Mouse (Mus musculus) embryonic facial prominence, embryonic 14.5 days (tissue): ENCODE measurements around the gene Gm15217. TPM values are rescaled to one million over a fixed set of nuclear protein-coding genes. Genes with fewer than 3 reads are reported as not detected.
A peak's percentile ranks its signal among the peaks of the same experiment; 100 is the strongest.

Experiments used
- ATAC-seq: fragments of 200-750 bp; cut with Nextera tagmentation; 2 replicates; pipeline ENCODE4 v1.8.0; 2017; ENCODE audit warnings: low read depth, moderate number of reproducible peaks, moderate TSS enrichment
- DNase-seq: peaks from one replicate; pipeline ENCODE4 v3.0.0-alpha.2; 2015; ENCODE audit warnings: low spot score
- H3K27ac ChIP-seq: fragments of 300-500 bp; sonication (generic); replicated peaks from 2 replicates; pipeline ENCODE4 v1.5.1; 2014; ENCODE audit warnings: low read depth, mild to moderate bottlenecking, low read length, moderate library complexity
- H3K27me3 ChIP-seq: fragments of 300-500 bp; sonication (generic); replicated peaks from 2 replicates; pipeline ENCODE4 v1.6.1; 2014; ENCODE audit warnings: low read length; ENCODE audit not compliant: control insufficient read depth, insufficient read depth
- H3K36me3 ChIP-seq: fragments of 300-500 bp; sonication (generic); 2 replicates; pipeline ENCODE4 v1.6.1; 2014; ENCODE audit warnings: low read length, mixed read lengths; ENCODE audit not compliant: control insufficient read depth, insufficient read depth
- H3K4me1 ChIP-seq: fragments of 300-500 bp; sonication (generic); 2 replicates; pipeline ENCODE4 v1.6.1; 2014; ENCODE audit warnings: antibody characterized with exemption, low read length; ENCODE audit not compliant: control insufficient read depth, insufficient read depth
- H3K4me2 ChIP-seq: fragments of 300-500 bp; sonication (generic); 2 replicates; pipeline ENCODE4 v1.6.1; 2014; ENCODE audit warnings: low read depth, mild to moderate bottlenecking, low read length, moderate library complexity, mixed read lengths
- H3K4me3 ChIP-seq: fragments of 300-500 bp; sonication (generic); 2 replicates; pipeline ENCODE4 v1.5.1; 2014; ENCODE audit warnings: low read depth, mild to moderate bottlenecking, low read length
- H3K9ac ChIP-seq: fragments of 300-500 bp; sonication (generic); 2 replicates; pipeline ENCODE4 v1.6.1; 2014; ENCODE audit warnings: low read depth, mild to moderate bottlenecking, low read length, moderate library complexity, mixed read lengths
- H3K9me3 ChIP-seq: fragments of 300-500 bp; sonication (generic); 2 replicates; pipeline ENCODE4 v1.6.1; 2016; ENCODE audit warnings: low read length; ENCODE audit not compliant: control insufficient read depth
- WGBS: fragments of 180-500 bp; shearing (Covaris S2); extraction: QIAGEN DNeasy Blood & Tissue Kit; methylation state at CpG from one replicate; pipeline ENCODE4 v1.1.7; 2014; 5-methylcytosine and 5-hydroxymethylcytosine counted together
- polyA plus RNA-seq: library from polyadenylated mRNA; unstranded; fragments of >200 nt; fragmentation: Nextera tagmentation; extraction: Ambion mirVana; gene quantifications from 2 replicates; pipeline ENCODE4 v1.2.1, GENCODE M21; 2014

Gm15217 gene
- polyA plus RNA-seq, 1 experiment from 2014 or later = not detected

DNA sequence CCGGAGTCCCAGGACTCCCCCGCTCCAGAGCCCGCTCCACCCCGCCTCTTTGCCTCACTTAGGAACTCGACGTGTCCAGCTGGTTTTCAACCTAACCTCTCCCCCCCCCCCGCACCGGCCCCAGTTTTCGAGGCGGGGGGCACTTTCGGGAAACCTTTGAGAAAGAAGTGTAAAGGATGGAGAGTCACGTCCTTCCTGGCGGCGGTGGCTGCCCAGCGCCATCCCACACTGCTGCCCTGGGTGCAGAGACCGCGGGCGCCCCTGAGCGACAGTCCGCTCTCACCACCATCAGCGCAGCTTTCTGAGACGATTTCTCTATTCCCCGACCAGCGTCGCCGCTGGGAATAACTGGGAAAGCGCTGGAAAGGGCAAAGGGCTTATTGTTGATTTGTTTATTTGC lies 9.4 kb downstream of the Gm15217 start:
- peaks cover 30% of the 10 kb centered on the region for H3K27me3 ChIP-seq
- H3K9me3 ChIP-seq = no peaks in the 10 kb centered on the region
- no peak for ATAC-seq
- WGBS = 0% methylated on average over 24 of the region's 27 CpGs
- H3K4me3 ChIP-seq = peak overlapping the region; percentile 62
- peak overlapping the region; percentile 75 for H3K4me2 ChIP-seq
- peak overlapping the region; percentile 67 for H3K9ac ChIP-seq
- peaks cover 6% of the 10 kb centered on the region; the same call in 1 of the 2 replicates for H3K4me1 ChIP-seq
- peak overlapping the region; percentile 91 for H3K27ac ChIP-seq
- H3K36me3 ChIP-seq = peaks cover 8% of the 10 kb centered on the region
- DNase-seq = peak; percentile 40

DNA sequence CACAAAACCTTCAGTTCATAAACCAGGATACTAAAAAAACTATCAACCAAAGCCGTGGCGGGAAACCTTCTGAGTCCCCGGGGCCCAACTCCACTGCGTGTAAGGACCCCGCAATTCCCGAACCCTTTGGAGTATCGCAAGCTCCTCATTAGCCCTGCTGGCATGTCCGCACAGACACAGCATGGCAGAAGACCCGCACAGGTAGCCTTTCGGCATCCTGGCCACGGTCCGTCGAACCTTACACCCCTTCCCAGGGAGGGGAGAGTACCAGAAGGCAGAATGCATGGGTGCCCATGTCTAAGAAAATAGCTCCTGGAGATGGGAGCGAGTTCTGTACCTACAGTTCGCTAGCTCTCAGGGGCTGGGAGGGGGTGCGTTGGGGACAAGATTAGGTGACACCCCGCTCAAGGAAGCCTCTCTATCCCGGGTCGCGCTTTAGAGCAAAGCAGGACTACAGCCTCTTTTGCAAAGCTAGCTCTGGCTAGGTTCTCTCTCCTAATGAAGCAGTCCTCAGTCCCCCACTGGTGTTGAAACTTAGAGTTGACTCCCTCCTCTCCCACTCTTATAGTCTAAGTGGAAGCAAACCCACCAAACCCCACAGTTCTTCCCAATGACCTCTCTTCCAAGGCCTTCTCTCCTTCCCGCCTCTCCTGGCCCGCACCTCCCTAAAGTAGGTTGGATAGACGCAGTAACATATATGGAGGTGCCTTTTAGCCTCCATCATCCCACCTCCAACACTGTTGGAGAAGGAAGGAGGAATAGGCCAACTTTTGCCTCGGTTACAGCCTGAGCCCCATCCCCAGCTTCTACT lies 10.4 kb downstream of the Gm15217 start:
- Histone ChIP-seq H3K4me2 (peak overlapping the region; percentile 75), H3K36me3 (no peaks in the 10 kb centered on the region), H3K27ac (peak overlapping the region; percentile 91), H3K9me3 (no peaks in the 10 kb centered on the region), H3K9ac (peak overlapping the region; percentile 67), H3K27me3 (peaks cover 30% of the 10 kb centered on the region), H3K4me3 (peak overlapping the region; percentile 62), H3K4me1 (peaks cover under 1% of the 10 kb centered on the region; the same call in 1 of the 2 replicates)
- no peak for DNase-seq
- WGBS = 5% methylated on average over 24 of the region's 24 CpGs
- ATAC-seq = no peak

DNA sequence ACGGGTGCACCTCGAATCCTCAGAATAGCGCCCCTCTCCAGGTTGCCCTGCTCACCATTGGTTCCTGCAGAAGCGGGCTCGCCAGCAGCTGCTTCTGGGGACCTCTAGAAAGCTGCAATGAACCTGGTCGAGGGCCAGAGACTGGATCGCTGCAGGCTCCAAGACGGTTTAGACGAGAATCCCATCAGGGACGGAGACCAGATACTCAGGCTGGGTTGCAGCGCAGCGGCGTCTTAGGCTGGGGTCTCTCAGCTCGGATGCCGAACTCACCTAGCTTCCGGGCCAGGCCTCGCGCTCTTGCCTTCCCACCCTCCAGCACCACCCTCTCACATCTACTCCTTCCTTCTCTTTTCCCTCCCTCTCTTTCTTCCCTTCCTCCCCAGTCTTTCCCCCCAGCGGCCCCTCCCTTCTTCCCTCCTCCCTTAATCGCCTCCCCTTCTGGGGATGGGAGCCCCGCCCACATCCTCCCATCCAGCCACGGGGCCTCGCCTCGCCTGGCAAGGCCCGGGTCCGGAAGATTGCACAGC lies 11.1 kb downstream of the Gm15217 start, which contains the start of gene Bmp4:
Gene Bmp4 (minus strand): TSS at position 421 of the 527 bp plus-strand sequence.
- H3K9me3 ChIP-seq = no peaks in the 10 kb centered on the region
- DNase-seq (peak; percentile 81), ATAC-seq (peak; percentile 24)
- no peaks in the 10 kb centered on the region; the same call in 1 of the 2 replicates for H3K4me1 ChIP-seq
- peaks cover 30% of the 10 kb centered on the region for H3K27me3 ChIP-seq
- 3% methylated on average over 26 of the region's 26 CpGs for WGBS
- peak within 1 kb of the TSS; percentile 67 for H3K9ac ChIP-seq
- no peaks in the 10 kb centered on the region for H3K36me3 ChIP-seq
- H3K27ac ChIP-seq = peak within 1 kb of the TSS; percentile 91
- H3K4me2 ChIP-seq = peak within 1 kb of the TSS; percentile 75
- peak within 1 kb of the TSS; percentile 62 for H3K4me3 ChIP-seq

DNA sequence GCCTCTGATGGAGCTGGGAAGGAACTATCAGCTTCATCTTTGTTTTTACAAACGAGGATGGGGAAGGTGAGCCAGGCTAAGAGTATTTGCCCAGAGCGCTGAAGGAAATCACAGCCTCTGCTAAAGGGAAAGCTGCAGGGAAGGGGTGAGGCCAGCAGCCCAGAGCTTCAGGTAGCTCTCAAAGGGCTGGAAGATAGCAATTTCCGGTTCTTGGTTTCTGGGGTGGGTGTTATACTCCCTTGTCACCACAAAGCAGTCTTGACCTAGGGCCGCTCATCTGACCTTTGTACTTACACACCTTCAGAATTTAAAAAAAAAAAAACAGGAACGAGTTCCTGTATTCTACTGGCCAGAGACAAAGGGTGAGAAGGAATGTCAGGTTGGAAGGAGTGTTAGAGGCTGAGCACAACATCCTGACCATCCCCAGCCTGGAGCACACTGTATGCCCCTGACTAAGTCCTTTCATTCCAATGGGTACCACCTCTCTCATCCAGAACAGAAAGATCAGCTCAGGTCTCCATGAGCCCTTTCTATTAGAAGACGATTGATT lies 12.5 kb downstream of the Gm15217 start:
- DNase-seq = no peak
- Histone ChIP-seq H3K27me3 (peaks cover 36% of the 10 kb centered on the region), H3K36me3 (no peaks in the 10 kb centered on the region), H3K27ac (no peak overlapping the region), H3K9ac (no peak overlapping the region), H3K4me1 (no peaks in the 10 kb centered on the region; the same call in 1 of the 2 replicates), H3K4me3 (no peak overlapping the region), H3K4me2 (no peak overlapping the region), H3K9me3 (no peaks in the 10 kb centered on the region)
- no peak for ATAC-seq
- 49% methylated on average over 6 of the region's 6 CpGs for WGBS

DNA sequence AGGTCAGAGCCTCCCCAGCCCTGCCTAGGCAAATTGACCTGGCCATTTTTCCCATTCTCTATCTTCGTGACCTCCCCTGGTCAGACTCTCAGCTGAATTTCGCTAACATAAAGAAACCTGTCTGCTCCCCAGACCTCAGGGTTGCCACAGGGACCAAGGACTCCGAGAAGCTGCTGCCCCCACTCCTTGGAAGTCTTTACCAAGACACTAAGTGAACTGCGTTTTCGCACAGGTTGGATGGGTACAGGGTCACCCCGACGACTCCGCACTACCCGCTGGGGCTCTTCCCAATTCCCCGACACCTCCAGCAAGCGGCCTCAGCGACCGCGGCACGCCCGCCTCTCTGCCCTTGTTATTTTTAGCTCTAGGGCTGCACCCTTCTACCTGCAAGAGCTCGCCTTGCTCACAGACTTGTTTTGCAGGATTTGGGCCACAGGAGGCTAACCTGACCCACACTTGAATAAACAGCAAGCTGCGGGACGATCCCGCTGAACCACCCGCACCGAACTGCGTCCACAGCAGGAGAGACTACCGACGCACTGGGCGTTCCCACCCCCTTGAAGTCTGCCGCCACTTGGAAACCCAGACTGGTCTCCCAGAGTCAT lies 19.0 kb downstream of the Gm15217 start:
- WGBS = 3% methylated on average over 27 of the region's 27 CpGs
- H3K9ac ChIP-seq = peak overlapping the region; percentile 23; the same call in 1 of the 2 replicates
- H3K4me1 ChIP-seq = peaks cover 13% of the 10 kb centered on the region
- peak overlapping the region; percentile 57 for H3K4me2 ChIP-seq
- H3K9me3 ChIP-seq = no peaks in the 10 kb centered on the region
- DNase-seq (no peak), ATAC-seq (peak; percentile 33; the same call in 1 of the 2 replicates)
- H3K27me3 ChIP-seq = peaks cover 31% of the 10 kb centered on the region
- no peaks in the 10 kb centered on the region for H3K36me3 ChIP-seq
- H3K4me3 ChIP-seq = peak overlapping the region; percentile 32
- no peak overlapping the region for H3K27ac ChIP-seq

DNA sequence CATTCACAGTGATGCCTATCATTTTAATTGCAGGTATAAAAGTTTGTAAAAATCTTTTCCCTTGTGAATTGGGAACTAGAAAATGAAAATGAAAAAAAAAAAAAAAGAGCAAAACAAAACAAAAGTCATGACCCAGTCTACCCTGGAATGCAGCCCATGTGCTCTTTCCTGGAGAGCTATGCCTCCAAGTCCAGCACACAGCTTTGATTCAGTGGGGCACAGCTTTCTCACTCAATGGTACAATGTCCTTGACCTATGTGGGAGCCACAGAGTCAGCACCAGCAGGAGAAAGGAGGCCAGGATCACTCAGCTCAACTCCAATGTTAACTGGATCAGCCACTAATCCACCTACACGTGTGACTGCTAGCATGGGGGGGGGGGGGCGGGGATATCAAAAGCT lies 20.7 kb downstream of the Gm15217 start:
- no peak overlapping the region for H3K4me3 ChIP-seq
- no peak for ATAC-seq
- WGBS = 59% methylated on average over 2 of the region's 2 CpGs

DNA sequence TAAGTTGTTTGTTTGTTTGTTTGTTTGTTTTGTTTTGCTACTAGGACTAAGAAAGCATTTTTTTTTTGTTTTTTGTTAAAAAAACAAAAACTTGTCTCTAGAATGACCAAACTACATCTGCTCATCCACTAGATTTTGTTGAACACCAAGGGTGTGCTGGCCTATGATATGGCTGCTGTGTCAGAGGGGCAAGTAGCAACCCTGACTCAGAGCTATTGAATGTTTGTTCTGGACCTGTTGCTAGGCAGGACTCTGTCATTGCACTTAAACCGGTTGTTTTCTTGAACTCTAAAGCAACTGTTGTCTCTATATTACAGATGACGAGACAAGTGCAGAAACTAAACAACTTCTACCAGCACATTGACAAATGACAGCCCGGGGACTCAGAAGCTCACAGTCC lies 29.1 kb downstream of the Gm15217 start:
- H3K27me3 ChIP-seq = 0 out of 2 replicates have a peak, but pooled peaks cover 3% of the 10 kb centered on the region
- DNase-seq (no peak), ATAC-seq (no peak)
- no peak overlapping the region for H3K9ac ChIP-seq
- WGBS = 86% methylated on average over 3 of the region's 3 CpGs
- H3K27ac ChIP-seq = no peak overlapping the region
- H3K4me2 ChIP-seq = no peak overlapping the region
- no peaks in the 10 kb centered on the region for H3K4me1 ChIP-seq
- no peaks in the 10 kb centered on the region for H3K9me3 ChIP-seq
- H3K4me3 ChIP-seq = no peak overlapping the region
- no peaks in the 10 kb centered on the region for H3K36me3 ChIP-seq

More for the DNA sequence above, 20.7 kb downstream of the Gm15217 start:
- Histone ChIP-seq H3K4me1 (peaks cover 13% of the 10 kb centered on the region), H3K9me3 (no peaks in the 10 kb centered on the region), H3K36me3 (no peaks in the 10 kb centered on the region), H3K27me3 (peaks cover 31% of the 10 kb centered on the region), H3K4me2 (no peak overlapping the region), H3K9ac (no peak overlapping the region), H3K27ac (no peak overlapping the region)
- no peak for DNase-seq

DNA sequence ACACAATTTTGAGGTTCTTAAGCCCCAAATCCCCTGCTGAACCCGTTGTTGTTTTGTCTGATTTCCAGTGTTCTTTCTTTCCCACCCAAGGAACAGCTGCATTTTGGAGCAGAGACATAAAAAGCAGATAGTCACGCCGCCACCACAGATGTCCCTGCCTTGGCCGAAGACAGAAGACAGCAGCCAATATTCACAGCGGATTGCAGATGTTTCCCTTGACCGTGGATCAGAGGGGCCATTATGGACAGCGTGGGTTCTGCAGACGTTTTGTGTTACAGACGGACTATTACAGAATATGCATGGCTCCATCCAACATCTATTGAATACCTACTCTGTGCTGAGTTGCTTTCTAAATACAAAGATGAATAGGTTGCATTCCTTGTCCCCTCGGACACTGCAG lies 29.8 kb downstream of the Gm15217 start:
- ATAC-seq (no peak), DNase-seq (no peak)
- no peaks in the 10 kb centered on the region for H3K9me3 ChIP-seq

More for the DNA sequence above, 29.8 kb downstream of the Gm15217 start:
- H3K27me3 ChIP-seq = 0 out of 2 replicates have a peak, but pooled peaks cover 3% of the 10 kb centered on the region
- no peak overlapping the region for H3K27ac ChIP-seq
- H3K9ac ChIP-seq = no peak overlapping the region
- no peaks in the 10 kb centered on the region for H3K4me1 ChIP-seq
- no peak overlapping the region for H3K4me3 ChIP-seq
- 77% methylated on average over 10 of the region's 10 CpGs for WGBS
- H3K36me3 ChIP-seq = no peaks in the 10 kb centered on the region
- no peak overlapping the region for H3K4me2 ChIP-seq
